Mouse (Mus musculus) brain, embryonic 14.5 days (tissue): ENCODE measurements around the gene Plxnd1.

Source experiments
- CTCF ChIP-seq: fragments of 200-500 bp; IDR thresholded peaks from 2 replicates; pipeline ENCODE4 v1.5.1; 2012; ENCODE audit warnings: inconsistent platforms, mild to moderate bottlenecking, moderate library complexity, borderline replicate concordance; ENCODE audit not compliant: insufficient read depth, insufficient read length; ENCODE audit errors: extremely low read depth
- POLR2A ChIP-seq: fragments of 200-500 bp; IDR thresholded peaks from 2 replicates; pipeline ENCODE4 v1.6.1; 2012; ENCODE audit warnings: mild to moderate bottlenecking, inconsistent platforms, borderline replicate concordance; ENCODE audit not compliant: poor library complexity, insufficient read depth, insufficient read length, severe bottlenecking; ENCODE audit errors: extremely low read depth

DNA sequence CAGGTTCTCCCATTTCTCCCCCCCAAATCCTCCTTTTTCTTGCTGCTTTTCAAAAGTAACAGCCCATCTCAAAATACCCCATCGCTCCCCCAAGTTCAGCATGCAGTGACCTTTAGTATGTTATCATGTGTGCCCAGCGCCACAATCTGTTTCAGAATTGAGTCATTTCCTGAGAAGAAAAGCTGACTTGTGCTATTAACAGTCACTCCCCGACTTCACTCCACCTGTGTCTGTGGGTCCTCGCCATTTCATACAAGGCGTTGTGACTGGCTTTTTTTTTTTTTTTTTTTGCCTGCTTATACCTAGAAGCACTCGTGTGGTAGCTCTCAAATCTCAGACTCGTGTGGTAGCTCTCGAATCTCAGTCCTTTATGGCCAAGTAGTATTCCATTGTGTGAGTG is 49.2 kb downstream of the Plxnd1 start:
- TF ChIP-seq POLR2A = no peak
- no peak for TF ChIP-seq CTCF
